Mouse (Mus musculus) common myeloid progenitor, adult 5-6 weeks (primary cell): ENCODE measurements around the gene Krt20. TPM values are rescaled to one million over a fixed set of nuclear protein-coding genes. Genes with fewer than 3 reads are reported as not detected.

ENCODE experiments used
- ATAC-seq: replicated peaks from 2 replicates; pipeline ENCODE4 v1.8.0; 2016; ENCODE audit warnings: low read depth, mild to moderate bottlenecking, moderate TSS enrichment, inconsistent platforms; ENCODE audit not compliant: poor library complexity, severe bottlenecking
- total RNA-seq: library from RNA; stranded (forward); fragments of 200-1000, 187-1606 nt; gene quantifications from 2 replicates; pipeline ENCODE4 v1.2.3, GENCODE M21; 2017

Krt20 gene
- total RNA-seq = not detected in 2 replicates

GRCm38 (mm10) chr11:99437972-99438371 is at the start of gene Krt20:
Gene Krt20, minus strand, starts transcription at chr11:99438150.
- ATAC-seq = no peak

DNA sequence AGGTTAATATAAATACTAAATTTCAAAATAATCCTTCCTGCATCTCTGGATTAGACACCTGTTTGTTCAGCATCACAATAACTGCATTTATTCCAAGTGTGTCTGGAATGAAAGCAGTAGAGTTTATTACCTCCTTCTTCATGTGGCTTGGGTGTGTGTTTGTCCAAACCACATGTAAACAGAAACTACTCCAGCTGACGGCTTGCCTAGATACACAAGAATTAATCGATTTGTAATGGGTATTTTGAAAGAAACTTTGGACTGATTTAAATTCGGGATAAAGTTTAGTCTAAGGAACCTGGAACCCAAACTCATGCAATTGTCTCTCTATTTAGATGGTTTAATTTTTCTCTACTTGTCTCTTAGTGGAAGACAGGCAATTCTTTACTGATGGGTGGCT is 37.0 kb upstream of the Krt20 start:
- ATAC-seq = no peak

GRCm38 (mm10) chr11:99473433-99473832 is 35.5 kb upstream of the Krt20 start:
- ATAC-seq = no peak

- no peak for ATAC-seq
These were observed 34.5 kb upstream of the Krt20 start for GRCm38 (mm10) chr11:99472405-99472804.

DNA sequence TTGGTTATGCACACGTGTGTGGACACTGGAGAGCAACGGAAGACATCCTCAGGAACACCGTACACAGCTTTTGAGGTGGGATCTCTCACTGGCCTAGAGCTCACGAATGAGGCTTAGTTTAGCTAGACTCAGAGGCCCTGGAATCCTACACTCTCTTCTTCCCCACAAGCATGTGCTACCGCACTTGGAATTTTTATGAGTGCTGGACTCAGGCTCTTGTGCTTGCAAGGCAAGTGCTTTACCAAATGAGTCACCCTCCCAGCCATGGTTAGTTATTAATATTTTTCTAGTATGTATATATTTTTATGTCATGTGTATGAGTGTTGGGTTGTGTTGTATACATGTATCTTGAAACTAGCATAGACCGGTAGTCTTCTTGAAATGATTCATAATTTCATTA is 34.0 kb upstream of the Krt20 start:
- no peak for ATAC-seq

DNA sequence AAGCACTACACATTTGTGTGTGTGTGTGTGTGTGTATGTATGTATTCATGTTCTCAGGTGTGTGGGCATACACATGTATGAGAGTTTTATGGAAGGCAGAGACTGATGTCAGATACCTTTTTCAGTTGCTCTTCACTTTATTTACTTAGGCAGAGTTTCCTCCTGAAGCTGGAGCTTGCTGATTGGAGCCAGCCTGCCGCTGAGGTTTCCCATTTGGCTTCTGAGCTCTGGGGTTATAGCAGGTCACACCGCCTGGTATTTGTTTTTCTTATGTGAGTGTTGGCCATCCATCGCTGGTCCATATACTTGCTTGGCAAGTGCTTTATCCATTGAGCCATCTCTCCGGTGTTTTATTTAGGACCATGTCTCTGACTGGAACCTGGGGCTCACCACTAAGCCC is 31.3 kb upstream of the Krt20 start:
- ATAC-seq = no peak

DNA sequence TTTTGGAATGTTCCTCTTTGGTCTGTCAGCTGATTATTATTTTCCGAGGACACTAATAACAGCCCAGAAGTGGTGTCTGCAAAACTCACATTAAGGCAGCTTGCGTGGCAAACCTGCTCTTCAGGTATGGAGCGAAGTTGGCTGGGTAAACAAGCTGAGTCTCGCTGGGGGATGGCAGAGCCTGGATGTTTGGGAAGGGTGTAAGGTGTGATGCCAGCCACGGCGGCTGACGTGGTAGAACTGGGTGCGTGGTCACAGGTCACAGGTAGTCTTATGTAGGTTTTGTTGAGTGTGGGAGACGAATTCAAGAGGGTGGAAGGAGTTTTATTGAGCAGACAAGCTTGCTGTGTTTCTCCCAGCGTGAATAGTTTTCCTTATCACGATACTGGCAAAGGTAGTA is 30.6 kb upstream of the Krt20 start:
- no peak for ATAC-seq

DNA sequence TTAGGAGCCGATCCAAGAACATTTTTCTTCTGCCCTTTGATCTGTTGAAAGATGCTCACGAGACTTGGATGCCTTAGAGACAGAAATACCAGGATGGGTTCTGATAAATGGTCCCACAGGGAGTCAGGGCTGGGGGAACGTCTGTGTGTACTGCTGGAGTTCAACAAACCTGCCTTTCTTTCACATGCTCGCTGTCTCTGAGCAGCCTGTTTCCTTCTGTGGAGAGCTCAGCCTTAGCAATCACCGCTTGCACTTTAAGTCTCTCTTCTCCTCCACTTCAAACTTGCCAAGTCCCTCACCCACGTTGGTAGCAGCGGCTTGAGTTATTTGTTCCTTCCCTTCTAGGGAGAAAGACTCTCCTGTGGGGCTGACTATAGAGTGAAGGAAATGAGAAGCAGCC is 28.4 kb upstream of the Krt20 start:
- no peak for ATAC-seq

- ATAC-seq = peak; percentile 76
These were observed 26.9 kb upstream of the Krt20 start for GRCm38 (mm10) chr11:99464836-99465235.

GRCm38 (mm10) chr11:99463155-99463554 is 25.2 kb upstream of the Krt20 start:
- ATAC-seq = peak; percentile 87

DNA sequence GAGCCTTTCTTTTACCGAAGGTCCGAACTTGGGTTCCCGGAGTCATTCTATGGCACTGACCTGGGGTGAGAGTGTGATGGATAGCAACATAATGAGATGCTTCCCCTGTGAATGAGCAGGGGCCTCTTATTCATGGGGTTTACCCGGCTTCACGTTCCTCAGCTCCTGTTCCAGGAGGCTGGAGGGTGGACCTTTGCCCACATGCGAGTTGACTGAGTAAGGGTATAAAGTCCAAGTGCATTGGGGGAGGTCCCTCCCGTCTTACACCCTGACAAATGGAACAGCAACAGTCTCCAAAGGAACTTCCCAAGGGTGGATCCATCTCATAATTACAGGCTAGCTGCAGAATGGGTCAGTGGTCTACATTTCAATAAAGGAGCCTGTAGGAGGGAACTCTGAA is 23.8 kb upstream of the Krt20 start:
- no peak for ATAC-seq

- no peak for ATAC-seq
These were observed 20.9 kb upstream of the Krt20 start for GRCm38 (mm10) chr11:99458887-99459286.

GRCm38 (mm10) chr11:99454759-99455158 is 16.8 kb upstream of the Krt20 start:
- no peak for ATAC-seq

DNA sequence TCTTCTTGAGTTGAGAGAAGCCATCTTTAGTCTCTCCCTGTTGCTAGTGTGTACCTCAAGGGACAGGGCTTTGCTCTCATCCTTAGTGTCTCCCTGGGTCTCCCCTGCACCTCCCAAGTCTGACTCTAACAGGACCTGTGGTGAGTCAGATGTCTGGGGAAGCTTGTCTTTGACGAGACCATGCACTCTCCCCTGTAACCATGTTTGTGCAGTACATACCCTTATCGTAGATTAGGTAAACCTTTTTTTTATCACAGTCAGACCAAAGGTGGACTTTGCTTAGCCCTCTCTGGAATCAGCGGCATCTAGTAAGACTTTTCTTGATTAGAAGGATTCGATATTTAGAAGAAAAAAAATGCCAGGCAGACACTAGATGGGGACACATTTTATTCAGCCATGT is 16.1 kb upstream of the Krt20 start:
- no peak for ATAC-seq

- no peak for ATAC-seq
These were observed 10.8 kb upstream of the Krt20 start for GRCm38 (mm10) chr11:99448769-99449168.

DNA sequence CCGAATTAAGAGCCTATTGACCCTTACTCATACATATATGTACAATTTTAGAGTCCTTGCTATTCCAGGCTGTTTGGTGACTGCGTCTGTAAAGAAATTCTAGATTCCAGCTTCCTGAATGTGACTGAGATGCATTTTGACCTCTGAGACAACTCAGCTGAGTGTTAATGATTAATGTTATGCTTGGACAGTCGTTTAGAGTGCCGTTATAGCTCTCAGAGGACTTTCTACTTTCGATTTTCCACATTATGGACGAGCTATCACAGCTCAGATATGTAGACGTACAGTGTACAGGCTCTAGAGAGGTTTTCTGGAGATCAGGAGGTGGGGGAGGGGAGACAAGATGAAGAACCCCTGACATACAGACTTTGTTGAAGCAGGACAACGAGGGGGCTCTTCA is 3.3 kb upstream of the Krt20 start:
- no peak for ATAC-seq

GRCm38 (mm10) chr11:99439465-99439864 is 1.5 kb upstream of the Krt20 start:
- ATAC-seq = no peak

GRCm38 (mm10) chr11:99436625-99437024 is 1.3 kb downstream of the Krt20 start:
- ATAC-seq = no peak

DNA sequence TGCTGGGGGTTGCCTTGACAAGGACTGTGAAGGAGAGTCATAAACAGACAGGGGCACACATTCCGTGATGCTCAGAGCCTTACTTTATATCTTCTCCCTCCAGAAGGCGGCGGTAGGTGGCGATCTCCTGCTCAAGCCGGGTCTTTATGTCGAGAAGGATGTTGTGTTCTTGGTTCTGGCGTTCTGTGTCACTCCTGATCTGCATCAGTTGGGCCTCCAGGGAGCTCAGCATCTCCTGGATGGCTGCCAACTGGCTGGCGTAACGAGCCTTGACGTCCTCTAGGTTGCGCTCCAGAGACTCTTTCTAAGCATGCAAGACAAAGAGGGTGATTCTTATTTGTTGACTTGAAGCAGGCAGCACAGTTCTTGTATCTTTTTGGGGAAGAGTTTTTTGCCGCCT is 7.3 kb downstream of the Krt20 start:
- no peak for ATAC-seq

DNA sequence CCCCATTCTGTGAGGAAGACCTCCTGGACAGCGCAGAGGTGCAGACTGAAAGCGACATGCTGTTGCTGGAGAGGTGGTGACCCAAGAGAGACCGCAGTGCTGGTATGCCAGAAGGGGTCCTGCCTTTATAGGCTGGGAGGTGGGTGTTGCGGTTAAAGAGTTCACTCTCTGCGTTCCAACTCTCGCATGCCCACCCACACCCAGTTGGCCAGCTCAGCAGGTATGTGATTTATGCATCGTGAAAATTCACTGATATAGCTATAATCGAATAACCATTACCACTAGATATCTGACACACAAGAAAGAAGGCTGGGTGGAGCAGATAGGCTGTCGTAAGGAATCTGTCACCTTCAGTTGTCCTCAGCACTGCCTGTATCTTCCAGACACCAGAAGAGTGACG is 15.8 kb downstream of the Krt20 start, which contains the start of gene Krt12:
Gene Krt12 (minus strand): TSS at position 101 of the 400 bp plus-strand sequence.
- ATAC-seq = no peak

DNA sequence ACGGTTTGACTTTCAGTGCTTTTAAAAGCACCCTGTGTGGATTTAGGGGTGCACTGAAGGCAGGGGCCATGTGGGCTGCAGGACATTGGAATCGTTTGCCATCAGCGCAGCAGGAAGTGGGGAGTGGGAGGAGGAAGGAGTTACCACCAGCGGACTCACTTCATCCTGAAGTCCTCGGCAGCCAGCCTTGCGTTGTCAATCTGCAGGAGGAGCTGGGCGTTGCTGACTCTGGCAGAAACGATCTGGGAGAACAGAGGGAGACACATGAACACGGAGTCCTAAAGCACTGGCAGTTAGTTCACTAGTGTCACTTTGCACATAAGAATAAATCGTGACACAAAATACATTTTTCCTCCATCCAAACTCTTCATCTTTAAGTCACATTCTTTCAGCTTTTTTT is 17.4 kb downstream of the Krt20 start:
- ATAC-seq = no peak

DNA sequence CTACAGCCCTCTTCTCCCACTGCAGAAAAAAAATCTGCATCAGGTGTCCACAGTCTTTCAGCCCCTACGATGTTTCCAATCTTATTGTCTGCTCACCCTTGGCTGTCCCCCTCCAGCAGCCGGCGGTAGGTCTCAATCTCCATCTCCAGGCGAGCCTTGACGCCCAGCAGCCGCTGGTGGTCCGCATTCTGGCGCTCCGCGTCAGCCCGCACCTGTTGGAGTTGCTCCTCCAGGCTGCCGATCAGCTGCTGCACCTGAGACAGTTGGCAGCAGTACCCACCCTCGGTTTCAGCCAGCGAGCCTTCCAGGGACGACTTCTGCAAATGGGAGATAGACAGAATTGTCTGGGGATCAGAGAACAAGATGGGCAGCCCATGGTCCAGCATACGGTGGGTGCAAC is 20.1 kb downstream of the Krt20 start:
- no peak for ATAC-seq

GRCm38 (mm10) chr11:99416902-99417301 is 21.0 kb downstream of the Krt20 start:
- no peak for ATAC-seq
